Mouse (Mus musculus) megakaryocyte, embryonic 14.5 days (primary cell): Measurements from ENCODE around the gene Abca7.

Experiments used
- FLI1 ChIP-seq: IDR thresholded peaks from 2 replicates; pipeline ENCODE4 v1.6.1; 2012; ENCODE audit warnings: low read length, inconsistent platforms, mixed read lengths
- GATA1 ChIP-seq: IDR thresholded peaks from 3 replicates; pipeline ENCODE4 v1.6.1; 2012; ENCODE audit warnings: mixed read lengths, low read length, inconsistent platforms, borderline replicate concordance

DNA sequence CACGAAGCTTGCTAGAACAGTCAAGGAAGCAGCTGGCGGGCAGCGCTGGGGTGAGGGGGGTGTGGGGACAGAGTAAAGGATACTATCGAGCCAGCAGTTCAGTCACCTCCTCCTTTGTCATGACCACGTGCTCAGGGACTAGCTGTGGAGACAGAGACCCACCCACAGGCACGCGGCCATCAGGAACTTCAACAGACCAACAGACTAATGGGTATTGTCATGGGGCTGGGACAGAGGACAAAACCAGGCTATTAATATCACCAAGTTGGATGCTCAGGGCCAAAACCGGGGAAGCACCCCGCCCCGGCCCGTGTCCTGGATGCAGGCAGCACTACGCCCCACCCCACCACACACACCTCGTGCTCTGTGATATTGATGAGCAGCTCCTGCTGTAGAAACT lies 40.5 kb downstream of the Abca7 start:
- TF ChIP-seq GATA1 = no peak
- TF ChIP-seq FLI1 = no peak
